Mouse (Mus musculus) midbrain, embryonic 13.5 days (tissue): ENCODE measurements around the gene Ttc7. TPM values are rescaled to one million over a fixed set of nuclear protein-coding genes. Genes with fewer than 3 reads are reported as not detected.
"Not testable (repeated sequence)": the region's sequence is repeated elsewhere in the genome, so short reads cannot be mapped to it uniquely, and the experiment has no call there.

ENCODE experiments used
- ATAC-seq: fragments of 200-750 bp; cut with Nextera tagmentation; 2 replicates; pipeline ENCODE4 v1.8.0; 2017; ENCODE audit warnings: mild to moderate bottlenecking, moderate TSS enrichment, moderate library complexity
- H3K27ac ChIP-seq: fragments of 300-500 bp; sonication (generic); 2 replicates; pipeline ENCODE4 v1.5.1; 2015; ENCODE audit warnings: inconsistent platforms, mild to moderate bottlenecking, moderate library complexity
- H3K27me3 ChIP-seq: fragments of 300-500 bp; sonication (generic); 2 replicates; pipeline ENCODE4 v1.6.1; 2015; ENCODE audit warnings: mild to moderate bottlenecking, inconsistent platforms
- H3K36me3 ChIP-seq: fragments of 300-500 bp; sonication (generic); 2 replicates; pipeline ENCODE4 v1.6.1; 2015; ENCODE audit warnings: mild to moderate bottlenecking, inconsistent platforms
- H3K4me1 ChIP-seq: fragments of 300-500 bp; sonication (generic); replicated peaks from 2 replicates; pipeline ENCODE4 v1.6.1; 2015; ENCODE audit warnings: inconsistent platforms
- H3K4me2 ChIP-seq: fragments of 300-500 bp; sonication (generic); replicated peaks from 2 replicates; pipeline ENCODE4 v1.6.1; 2015; ENCODE audit warnings: moderate library complexity, mild to moderate bottlenecking, inconsistent platforms
- H3K4me3 ChIP-seq: fragments of 300-500 bp; sonication (generic); replicated peaks from 2 replicates; pipeline ENCODE4 v1.5.1; 2015; ENCODE audit warnings: mild to moderate bottlenecking, inconsistent platforms
- H3K9ac ChIP-seq: fragments of 300-500 bp; sonication (generic); replicated peaks from 2 replicates; pipeline ENCODE4 v1.6.1; 2015; ENCODE audit warnings: mild to moderate bottlenecking, inconsistent platforms
- H3K9me3 ChIP-seq: fragments of 300-500 bp; sonication (generic); 2 replicates; pipeline ENCODE4 v1.6.1; 2016; ENCODE audit warnings: mild to moderate bottlenecking, inconsistent platforms
- WGBS: fragments of 180-500 bp; shearing (Covaris S2); methylation state at CpG from one replicate; pipeline ENCODE4 v1.1.7; 2015; 5-methylcytosine and 5-hydroxymethylcytosine counted together
- polyA plus RNA-seq: library from polyadenylated mRNA; unstranded; fragments of >200 nt; fragmentation: Nextera tagmentation; extraction: Ambion mirVana; gene quantifications from 2 replicates; pipeline ENCODE4 v1.2.1, GENCODE M21; 2015

Gene Ttc7
- polyA plus RNA-seq, 1 experiment from 2014 or later = 4.3 TPM

DNA sequence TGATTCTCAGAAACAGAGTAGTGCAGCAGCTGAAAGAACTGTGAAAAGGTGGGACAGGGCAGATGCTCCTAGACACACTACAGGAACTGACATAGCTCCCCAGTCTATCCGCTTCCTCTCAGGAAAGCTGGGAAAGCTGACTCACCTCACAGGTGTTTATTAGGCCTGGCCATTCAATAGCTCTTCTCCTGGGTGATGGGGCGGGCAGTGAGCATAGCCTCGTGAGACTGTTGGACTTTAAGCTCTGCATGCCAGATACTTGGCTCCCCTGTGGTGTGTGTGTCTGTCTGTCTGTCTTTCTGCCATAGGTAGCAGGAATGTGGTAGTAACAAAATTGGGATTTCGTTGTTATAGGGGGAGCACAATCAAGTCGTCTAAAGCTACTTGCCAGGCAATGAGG lies 6.7 kb downstream of the Ttc7 start:
- H3K27me3 ChIP-seq = peaks cover 42% of the 10 kb centered on the region
- H3K4me3 ChIP-seq = no peak overlapping the region
- no peaks in the 10 kb centered on the region for H3K9me3 ChIP-seq
- H3K36me3 ChIP-seq = no peaks in the 10 kb centered on the region
- no peak overlapping the region for H3K4me2 ChIP-seq
- ATAC-seq = no peak
- 73% methylated on average over 5 of the region's 5 CpGs for WGBS
- no peak overlapping the region for H3K9ac ChIP-seq
- no peak overlapping the region for H3K27ac ChIP-seq
- H3K4me1 ChIP-seq = peaks cover 14% of the 10 kb centered on the region

GRCm38 (mm10) chr17:87291037-87291436 lies 8.4 kb downstream of the Ttc7 start:
- ATAC-seq = no peak
- Histone ChIP-seq H3K9ac (no peak overlapping the region), H3K4me1 (0 out of 2 replicates have a peak, but pooled peaks cover 12% of the 10 kb centered on the region), H3K27ac (no peak overlapping the region), H3K9me3 (no peaks in the 10 kb centered on the region), H3K4me3 (no peak overlapping the region), H3K27me3 (peaks cover 27% of the 10 kb centered on the region), H3K36me3 (no peaks in the 10 kb centered on the region), H3K4me2 (no peak overlapping the region)
- whole genome bisulfite sequencing = 95% methylated on average over 7 of the region's 7 CpGs

GRCm38 (mm10) chr17:87291782-87292181 lies 9.1 kb downstream of the Ttc7 start:
- H3K36me3 ChIP-seq = no peaks in the 10 kb centered on the region
- ATAC-seq = no peak
- 91% methylated on average over 5 of the region's 5 CpGs for WGBS
- no peak overlapping the region for H3K9ac ChIP-seq
- 0 out of 2 replicates have a peak, but pooled peaks cover 12% of the 10 kb centered on the region for H3K4me1 ChIP-seq
- no peak overlapping the region for H3K4me2 ChIP-seq
- H3K4me3 ChIP-seq = no peak overlapping the region
- H3K9me3 ChIP-seq = no peaks in the 10 kb centered on the region
- H3K27me3 ChIP-seq = peaks cover 21% of the 10 kb centered on the region
- H3K27ac ChIP-seq = no peak overlapping the region

DNA sequence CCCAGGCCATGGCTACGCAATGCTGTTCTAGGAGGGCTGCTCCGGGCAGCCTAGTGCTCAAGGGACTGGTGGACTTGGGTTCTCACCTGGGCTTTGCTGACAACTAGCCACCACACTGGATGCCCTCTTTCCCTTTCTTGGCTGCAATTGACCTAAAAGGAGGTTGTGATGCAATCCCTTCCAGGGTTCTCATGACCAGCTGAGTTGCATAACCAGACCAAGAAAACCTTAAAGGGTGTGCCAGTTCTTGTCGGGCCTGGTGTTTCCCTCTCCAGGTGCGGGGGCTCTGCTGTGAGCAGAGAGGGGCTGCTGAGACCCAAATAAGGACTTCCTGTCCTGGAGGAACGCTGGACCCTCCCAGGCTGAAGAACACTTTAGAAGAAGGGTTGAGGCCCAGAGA lies 10.4 kb downstream of the Ttc7 start:
- Histone ChIP-seq H3K9ac (no peak overlapping the region), H3K4me3 (no peak overlapping the region), H3K27me3 (peaks cover 10% of the 10 kb centered on the region), H3K27ac (no peak overlapping the region), H3K36me3 (no peaks in the 10 kb centered on the region), H3K4me2 (no peak overlapping the region), H3K9me3 (no peaks in the 10 kb centered on the region), H3K4me1 (0 out of 2 replicates have a peak, but pooled peaks cover 3% of the 10 kb centered on the region)
- ATAC-seq = no peak
- 99% methylated on average over 5 of the region's 5 CpGs for WGBS

DNA sequence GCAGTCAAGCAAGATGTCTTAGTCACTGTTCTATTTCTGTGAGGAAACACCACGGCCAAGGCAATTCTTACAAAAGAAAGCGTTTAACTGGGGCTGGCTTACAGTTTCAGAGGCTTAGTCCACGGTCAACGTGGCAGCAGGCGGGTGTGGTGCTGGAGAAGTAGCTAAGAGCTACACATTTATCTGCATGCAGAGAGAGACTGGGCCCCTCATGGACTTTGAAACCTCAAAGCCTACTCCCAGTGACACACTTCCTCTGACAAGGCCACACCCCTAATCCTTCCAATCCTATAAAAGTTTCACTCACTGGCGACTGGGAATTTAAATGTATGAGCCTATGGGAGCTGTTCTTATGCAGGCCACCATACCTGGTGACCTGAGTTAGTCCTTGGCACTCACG lies 13.1 kb downstream of the Ttc7 start:
- H3K4me1 ChIP-seq = no peaks in the 10 kb centered on the region
- no peaks in the 10 kb centered on the region for H3K9me3 ChIP-seq
- H3K36me3 ChIP-seq = no peaks in the 10 kb centered on the region
- no peak overlapping the region for H3K27ac ChIP-seq
- no peaks in the 10 kb centered on the region for H3K27me3 ChIP-seq
- no peak overlapping the region for H3K4me2 ChIP-seq
- WGBS = 79% methylated on average over 7 of the region's 7 CpGs
- no peak overlapping the region for H3K9ac ChIP-seq
- ATAC-seq = no peak
- H3K4me3 ChIP-seq = no peak overlapping the region

GRCm38 (mm10) chr17:87296701-87297100 lies 14.0 kb downstream of the Ttc7 start:
- H3K9me3 ChIP-seq, H3K36me3 ChIP-seq, H3K4me1 ChIP-seq, H3K9ac ChIP-seq, ATAC-seq, H3K27me3 ChIP-seq, H3K4me3 ChIP-seq, H3K27ac ChIP-seq, H3K4me2 ChIP-seq: not testable (repeated sequence)
- WGBS = 94% methylated on average over 1 of the region's 1 CpGs

- Histone ChIP-seq H3K27me3 (no peaks in the 10 kb centered on the region), H3K36me3 (no peaks in the 10 kb centered on the region), H3K4me3 (no peak overlapping the region), H3K27ac (no peak overlapping the region), H3K9me3 (no peaks in the 10 kb centered on the region), H3K4me1 (no peaks in the 10 kb centered on the region), H3K9ac (no peak overlapping the region), H3K4me2 (no peak overlapping the region)
- no peak for ATAC-seq
- WGBS = 91% methylated on average over 6 of the region's 6 CpGs
Measured at GRCm38 (mm10) chr17:87298944-87299343, 16.3 kb downstream of the Ttc7 start.

- no peak overlapping the region for H3K4me3 ChIP-seq
- no peaks in the 10 kb centered on the region for H3K27me3 ChIP-seq
- WGBS = 82% methylated on average over 10 of the region's 10 CpGs
- ATAC-seq = no peak
- no peaks in the 10 kb centered on the region for H3K9me3 ChIP-seq
- H3K4me1 ChIP-seq = no peaks in the 10 kb centered on the region
- H3K36me3 ChIP-seq = no peaks in the 10 kb centered on the region
- no peak overlapping the region for H3K27ac ChIP-seq
- H3K4me2 ChIP-seq = no peak overlapping the region
- no peak overlapping the region for H3K9ac ChIP-seq
Measured at GRCm38 (mm10) chr17:87300340-87300739, 17.7 kb downstream of the Ttc7 start.

DNA sequence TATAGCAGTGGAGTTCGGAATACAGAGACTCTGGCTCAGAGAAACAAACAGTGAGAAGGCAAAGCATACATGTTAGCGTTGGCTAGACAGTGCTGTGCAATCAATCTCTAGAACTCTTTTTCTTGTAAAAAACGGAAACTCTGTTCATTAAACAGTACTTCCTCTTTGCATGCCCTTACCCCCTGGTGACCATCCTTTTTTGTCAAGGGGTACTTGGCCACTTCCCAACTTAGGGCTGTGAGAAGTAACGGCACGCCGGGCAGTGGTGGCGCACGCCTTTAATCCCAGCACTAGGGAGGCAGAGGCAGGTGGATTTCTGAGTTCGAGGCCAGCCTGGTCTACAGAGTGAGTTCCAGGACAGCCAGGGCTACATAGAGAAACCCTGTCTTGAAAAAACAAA lies 18.9 kb downstream of the Ttc7 start:
- H3K9me3 ChIP-seq, H3K4me1 ChIP-seq, H3K4me2 ChIP-seq, H3K4me3 ChIP-seq, H3K27me3 ChIP-seq, H3K9ac ChIP-seq, H3K36me3 ChIP-seq, H3K27ac ChIP-seq, ATAC-seq: not testable (repeated sequence)
- 94% methylated on average over 9 of the region's 9 CpGs for WGBS

DNA sequence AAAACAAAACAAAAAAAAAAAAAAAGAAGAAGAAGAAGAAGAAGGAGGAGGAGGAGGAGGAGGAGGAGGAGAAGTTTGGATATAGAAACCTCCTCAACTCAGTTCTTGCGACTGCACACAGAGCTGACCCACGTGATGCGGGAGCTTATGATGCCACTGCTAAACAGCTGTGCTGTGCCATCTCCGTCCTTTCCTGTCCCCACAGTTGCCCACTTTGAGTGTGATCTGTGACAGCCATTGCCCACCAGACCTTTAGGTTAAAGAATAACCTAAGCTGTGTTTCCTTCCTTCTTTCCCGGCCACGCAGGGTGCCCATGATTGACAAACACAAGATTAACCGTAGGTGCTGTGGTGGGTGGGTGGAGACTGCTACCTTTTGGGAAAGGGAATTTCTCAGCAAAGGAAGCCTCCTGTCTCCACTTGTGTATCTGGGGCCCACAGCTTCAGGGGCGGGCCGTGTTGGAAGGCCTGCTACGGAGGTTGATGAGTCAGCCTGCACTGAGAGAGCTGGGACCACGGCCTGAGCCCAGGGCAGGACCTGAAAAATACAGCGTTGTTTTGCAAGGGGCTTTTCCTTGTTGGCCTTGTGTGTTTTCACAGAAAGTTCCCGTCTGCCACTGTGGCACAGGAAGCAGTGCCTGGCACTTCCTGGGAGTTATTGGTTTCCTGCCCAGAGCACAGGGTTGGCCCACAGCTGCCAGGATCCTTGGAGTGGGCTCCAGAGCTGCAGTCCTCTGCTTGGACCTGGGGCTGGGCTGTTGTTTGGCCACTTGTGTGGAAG lies 19.5 kb downstream of the Ttc7 start:
- Histone ChIP-seq H3K9me3 (no peaks in the 10 kb centered on the region), H3K4me1 (no peaks in the 10 kb centered on the region), H3K27me3 (no peaks in the 10 kb centered on the region), H3K4me3 (no peak overlapping the region), H3K9ac (no peak overlapping the region), H3K27ac (no peak overlapping the region), H3K4me2 (no peak overlapping the region), H3K36me3 (no peaks in the 10 kb centered on the region)
- no peak for ATAC-seq
- 91% methylated on average over 13 of the region's 13 CpGs for WGBS

- H3K27me3 ChIP-seq = no peaks in the 10 kb centered on the region
- no peak overlapping the region for H3K9ac ChIP-seq
- no peak overlapping the region for H3K4me2 ChIP-seq
- H3K9me3 ChIP-seq = no peaks in the 10 kb centered on the region
- no peak for ATAC-seq
- no peak overlapping the region for H3K4me3 ChIP-seq
- no peaks in the 10 kb centered on the region for H3K4me1 ChIP-seq
- no peaks in the 10 kb centered on the region for H3K36me3 ChIP-seq
- WGBS = 85% methylated on average over 11 of the region's 11 CpGs
- H3K27ac ChIP-seq = no peak overlapping the region
Measured at GRCm38 (mm10) chr17:87304151-87304894, 21.6 kb downstream of the Ttc7 start.

- 90% methylated on average over 8 of the region's 8 CpGs for WGBS
- H3K9ac ChIP-seq = no peak overlapping the region
Measured at GRCm38 (mm10) chr17:87305065-87305464, 22.4 kb downstream of the Ttc7 start.

More at GRCm38 (mm10) chr17:87305065-87305464, 22.4 kb downstream of the Ttc7 start:
- H3K4me1 ChIP-seq = no peaks in the 10 kb centered on the region
- H3K27ac ChIP-seq = no peak overlapping the region
- no peaks in the 10 kb centered on the region for H3K36me3 ChIP-seq
- ATAC-seq = no peak
- no peak overlapping the region for H3K4me3 ChIP-seq
- no peak overlapping the region for H3K4me2 ChIP-seq
- H3K27me3 ChIP-seq = no peaks in the 10 kb centered on the region
- H3K9me3 ChIP-seq = no peaks in the 10 kb centered on the region
